Mouse (Mus musculus) CH12.LX (cell line): ENCODE data around the gene Car14.

ENCODE experiments used
- ELF1 ChIP-seq: IDR thresholded peaks from 2 replicates; pipeline ENCODE4 v1.6.1; 2014; ENCODE audit warnings: low read depth, mild to moderate bottlenecking, inconsistent platforms, low read length, improper control_type of control experiment
- MAFK ChIP-seq: IDR thresholded peaks from 2 replicates; pipeline ENCODE4 v1.6.1; 2011; ENCODE audit warnings: low read length, improper control_type of control experiment; ENCODE audit not compliant: insufficient replicate concordance
- MAZ ChIP-seq: IDR thresholded peaks from 2 replicates; pipeline ENCODE4 v1.6.1; 2012; ENCODE audit warnings: low read depth, mild to moderate bottlenecking, inconsistent platforms, low read length, improper control_type of control experiment, moderate library complexity
- MXI1 ChIP-seq: IDR thresholded peaks from 2 replicates; pipeline ENCODE4 v1.6.1; 2011; ENCODE audit warnings: mild to moderate bottlenecking, low read depth, low read length, improper control_type of control experiment
- POLR2A ChIP-seq: IDR thresholded peaks from 2 replicates; pipeline ENCODE4 v1.6.1; 2011; ENCODE audit warnings: low read depth, mild to moderate bottlenecking, improper control_type of control experiment, low read length
- TCF12 ChIP-seq: IDR thresholded peaks from 2 replicates; pipeline ENCODE4 v1.6.1; 2014; ENCODE audit warnings: low read depth, mild to moderate bottlenecking, inconsistent platforms, low read length, improper control_type of control experiment

DNA sequence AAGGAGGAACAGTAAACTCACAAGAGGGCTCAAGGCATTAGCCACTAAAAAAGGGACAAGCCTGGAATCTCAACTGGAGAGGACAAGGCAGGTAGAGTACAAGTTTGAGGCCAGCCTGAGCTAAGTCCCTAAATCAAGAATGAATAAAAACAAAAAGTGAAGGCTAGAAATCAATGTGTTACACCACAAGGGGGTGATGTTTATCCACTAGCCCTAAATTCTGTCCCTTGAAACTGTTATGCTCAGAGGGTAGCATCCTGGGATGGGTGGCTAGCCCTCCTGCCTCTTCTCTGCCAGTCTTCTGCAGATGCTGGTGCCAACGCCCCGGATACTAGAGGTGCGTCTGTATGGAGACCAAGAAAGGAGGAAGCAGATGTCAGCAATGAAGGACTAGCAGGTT lies 44.2 kb downstream of the Car14 start:
- TF ChIP-seq MXI1 (no peak), MAFK (no peak), MAZ (no peak), ELF1 (no peak), TCF12 (no peak), POLR2A (no peak)
